Mouse (Mus musculus) liver, embryonic 16.5 days (tissue): ENCODE measurements at regions not wholly inside any gene's neighbourhood (a gene's known extent, or its start where the extent isn't known, plus 50 kb on each side); places are given as distances from the start of the nearest gene placed in this dataset.

Experiments
- ATAC-seq: fragments of 200-750 bp; cut with Nextera tagmentation; 2 replicates; pipeline ENCODE4 v1.8.0; 2017; ENCODE audit warnings: low read depth, mild to moderate bottlenecking, moderate number of reproducible peaks, moderate library complexity
- H3K27ac ChIP-seq: fragments of 300-500 bp; sonication (generic); 2 replicates; pipeline ENCODE4 v1.5.1; 2014; ENCODE audit warnings: mild to moderate bottlenecking, low read length
- H3K27me3 ChIP-seq: fragments of 300-500 bp; sonication (generic); 2 replicates; pipeline ENCODE4 v1.6.1; 2014; ENCODE audit warnings: low read depth, low read length, mixed read lengths; ENCODE audit not compliant: control insufficient read depth, insufficient read depth
- H3K36me3 ChIP-seq: fragments of 300-500 bp; sonication (generic); 2 replicates; pipeline ENCODE4 v1.6.1; 2014; ENCODE audit warnings: mild to moderate bottlenecking; ENCODE audit not compliant: control insufficient read depth, insufficient read depth
- H3K4me1 ChIP-seq: fragments of 300-500 bp; sonication (generic); 2 replicates; pipeline ENCODE4 v1.6.1; 2014; ENCODE audit warnings: low read depth, low read length, mixed read lengths; ENCODE audit not compliant: control insufficient read depth
- H3K4me2 ChIP-seq: fragments of 300-500 bp; sonication (generic); 2 replicates; pipeline ENCODE4 v1.6.1; 2014; ENCODE audit warnings: low read depth, low read length, mixed read lengths
- H3K4me3 ChIP-seq: fragments of 300-500 bp; sonication (generic); 2 replicates; pipeline ENCODE4 v1.5.1; 2014; ENCODE audit warnings: low read depth, mild to moderate bottlenecking, low read length
- H3K9ac ChIP-seq: fragments of 300-500 bp; sonication (generic); 2 replicates; pipeline ENCODE4 v1.6.1; 2014; ENCODE audit warnings: low read depth, low read length
- H3K9me3 ChIP-seq: fragments of 300-500 bp; sonication (generic); replicated peaks from 2 replicates; pipeline ENCODE4 v1.6.1; 2016; ENCODE audit warnings: low read length; ENCODE audit not compliant: control insufficient read depth
- WGBS: fragments of 180-500 bp; shearing (Covaris S2); extraction: QIAGEN DNeasy Blood & Tissue Kit; methylation state at CpG from one replicate; pipeline ENCODE4 v1.1.7; 2014; ENCODE audit not compliant: insufficient replicate concordance; 5-methylcytosine and 5-hydroxymethylcytosine counted together

DNA sequence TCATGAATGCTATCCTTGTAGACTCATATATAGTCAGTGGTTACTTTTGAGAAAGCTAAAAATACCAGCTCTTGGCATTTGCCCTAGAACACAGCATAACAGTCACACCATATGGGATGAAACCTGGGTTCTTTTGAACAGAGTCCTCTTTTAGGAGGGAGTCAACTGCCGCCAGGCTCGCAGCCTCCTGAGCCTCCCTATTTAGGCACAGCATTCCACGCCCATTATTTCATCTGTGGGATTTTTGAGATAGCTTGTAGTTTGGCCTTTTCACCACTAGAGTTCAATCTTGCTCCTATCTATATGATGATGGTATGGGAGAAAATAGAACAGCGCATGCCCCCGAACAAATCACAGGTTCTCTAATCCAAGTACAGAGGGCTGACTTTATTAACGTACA lies 100.4 kb downstream of the Kbtbd8 start:
- H3K4me3 ChIP-seq: no peak overlapping the region
- H3K9me3 ChIP-seq: no peaks in the 10 kb centered on the region
- H3K9ac ChIP-seq: no peak overlapping the region
- no peaks in the 10 kb centered on the region for H3K36me3 ChIP-seq
- H3K4me1 ChIP-seq: no peaks in the 10 kb centered on the region
- H3K27ac ChIP-seq: no peak overlapping the region
- 49% methylated on average over 6 of the region's 6 CpGs for WGBS
- ATAC-seq: no peak
- no peak overlapping the region for H3K4me2 ChIP-seq
- H3K27me3 ChIP-seq: no peaks in the 10 kb centered on the region

- Histone ChIP-seq H3K4me2 (no peak overlapping the region), H3K9me3 (no peaks in the 10 kb centered on the region), H3K9ac (no peak overlapping the region), H3K27ac (no peak overlapping the region), H3K36me3 (no peaks in the 10 kb centered on the region), H3K4me3 (no peak overlapping the region), H3K4me1 (no peaks in the 10 kb centered on the region), H3K27me3 (no peaks in the 10 kb centered on the region)
- 42% methylated on average over 3 of the region's 3 CpGs for WGBS
- no peak for ATAC-seq
Measured at GRCm38 (mm10) chr6:95218830-95219229, 101.8 kb downstream of the Kbtbd8 start.

DNA sequence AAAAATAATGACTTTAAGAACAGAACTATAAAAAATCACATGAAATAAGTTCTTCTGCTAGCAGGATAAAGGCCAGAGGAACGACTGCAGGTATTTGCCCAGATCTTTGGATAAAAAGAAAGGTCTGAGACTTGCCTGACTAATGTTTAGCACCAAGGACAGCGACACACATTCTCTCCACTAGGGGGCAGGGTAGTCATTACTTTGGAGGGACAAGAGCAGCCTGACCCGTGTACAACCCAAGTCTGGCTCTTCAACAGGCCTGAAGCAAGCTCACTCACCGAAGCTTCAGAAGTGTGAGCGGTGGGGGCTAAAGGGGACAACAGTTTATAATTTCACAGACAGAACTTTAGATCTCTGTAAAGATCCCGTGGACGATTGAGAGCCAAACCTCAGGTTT lies 98.4 kb upstream of the Gm10234 start:
- no peak for ATAC-seq
- 19% methylated on average over 7 of the region's 7 CpGs for WGBS

DNA sequence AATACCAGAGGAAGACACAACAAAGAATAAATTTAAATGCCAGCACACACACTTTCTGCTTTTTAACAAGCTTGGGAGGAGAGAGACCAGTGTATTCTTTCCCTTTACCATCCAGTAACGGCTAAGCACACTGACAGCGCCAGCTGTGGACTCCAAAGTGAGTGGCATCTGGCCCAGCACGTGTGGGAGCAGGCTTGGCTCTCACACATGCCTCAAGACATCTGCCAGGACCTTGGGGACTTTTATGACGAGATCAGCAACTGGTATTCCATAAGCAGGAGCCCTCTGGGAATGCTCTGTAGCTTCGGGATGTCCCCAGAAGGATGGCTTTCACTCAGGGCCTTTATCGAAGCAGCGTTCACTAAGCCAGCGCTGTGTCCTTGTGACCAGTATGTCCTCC lies 92.0 kb upstream of the Gm10234 start:
- H3K4me3 ChIP-seq: no peak overlapping the region
- 55% methylated on average over 8 of the region's 8 CpGs for WGBS
- ATAC-seq: no peak
- no peaks in the 10 kb centered on the region for H3K4me1 ChIP-seq
- no peak overlapping the region for H3K4me2 ChIP-seq
- H3K27ac ChIP-seq: no peak overlapping the region
- no peaks in the 10 kb centered on the region for H3K9me3 ChIP-seq
- H3K36me3 ChIP-seq: no peaks in the 10 kb centered on the region
- H3K9ac ChIP-seq: no peak overlapping the region
- no peaks in the 10 kb centered on the region for H3K27me3 ChIP-seq

More for the DNA sequence above, 98.4 kb upstream of the Gm10234 start:
- Histone ChIP-seq H3K4me2 (no peak overlapping the region), H3K9me3 (no peaks in the 10 kb centered on the region), H3K27me3 (no peaks in the 10 kb centered on the region), H3K4me3 (no peak overlapping the region), H3K27ac (no peak overlapping the region), H3K4me1 (no peaks in the 10 kb centered on the region), H3K9ac (no peak overlapping the region), H3K36me3 (no peaks in the 10 kb centered on the region)

- Histone ChIP-seq H3K9ac (no peak overlapping the region), H3K9me3 (no peaks in the 10 kb centered on the region), H3K4me2 (no peak overlapping the region), H3K27me3 (no peaks in the 10 kb centered on the region), H3K4me3 (no peak overlapping the region), H3K4me1 (no peaks in the 10 kb centered on the region), H3K36me3 (no peaks in the 10 kb centered on the region), H3K27ac (no peak overlapping the region)
- no peak for ATAC-seq
- 65% methylated on average over 13 of the region's 13 CpGs for WGBS
Measured at GRCm38 (mm10) chr6:95234712-95235111, 87.2 kb upstream of the Gm10234 start.

DNA sequence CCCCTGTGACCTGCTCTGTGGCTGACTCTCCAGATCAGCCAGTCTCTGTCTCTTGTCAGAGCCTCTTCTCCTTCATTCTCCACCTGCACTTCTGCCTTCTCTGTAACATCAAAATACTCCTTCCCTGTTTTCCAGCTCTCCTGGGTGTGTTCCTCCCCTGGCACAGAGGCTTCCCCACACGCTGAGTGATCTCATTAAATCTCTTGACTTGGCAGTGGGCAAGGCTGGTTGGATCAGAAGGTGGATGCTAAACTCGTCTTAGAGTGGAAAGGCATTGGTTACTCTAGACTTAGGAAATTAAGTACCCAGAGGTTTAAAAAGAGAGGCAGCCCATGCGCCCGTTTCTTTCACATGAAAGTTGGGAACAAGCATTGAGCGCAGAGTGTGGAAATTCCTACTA lies 78.3 kb upstream of the Gm10234 start:
- H3K27me3 ChIP-seq: no peaks in the 10 kb centered on the region

GRCm38 (mm10) chr6:95244911-95245310 lies 77.0 kb upstream of the Gm10234 start:
- Histone ChIP-seq H3K4me2 (no peak overlapping the region), H3K27ac (no peak overlapping the region), H3K36me3 (no peaks in the 10 kb centered on the region), H3K9ac (no peak overlapping the region), H3K4me1 (no peaks in the 10 kb centered on the region), H3K9me3 (no peaks in the 10 kb centered on the region), H3K4me3 (no peak overlapping the region), H3K27me3 (no peaks in the 10 kb centered on the region)
- 65% methylated on average over 7 of the region's 7 CpGs for WGBS
- no peak for ATAC-seq

More for the DNA sequence above, 78.3 kb upstream of the Gm10234 start:
- Histone ChIP-seq H3K27ac (no peak overlapping the region), H3K4me2 (no peak overlapping the region), H3K36me3 (no peaks in the 10 kb centered on the region), H3K4me3 (no peak overlapping the region), H3K4me1 (no peaks in the 10 kb centered on the region), H3K9ac (no peak overlapping the region), H3K9me3 (no peaks in the 10 kb centered on the region)
- 61% methylated on average over 5 of the region's 5 CpGs for WGBS
- ATAC-seq: no peak

DNA sequence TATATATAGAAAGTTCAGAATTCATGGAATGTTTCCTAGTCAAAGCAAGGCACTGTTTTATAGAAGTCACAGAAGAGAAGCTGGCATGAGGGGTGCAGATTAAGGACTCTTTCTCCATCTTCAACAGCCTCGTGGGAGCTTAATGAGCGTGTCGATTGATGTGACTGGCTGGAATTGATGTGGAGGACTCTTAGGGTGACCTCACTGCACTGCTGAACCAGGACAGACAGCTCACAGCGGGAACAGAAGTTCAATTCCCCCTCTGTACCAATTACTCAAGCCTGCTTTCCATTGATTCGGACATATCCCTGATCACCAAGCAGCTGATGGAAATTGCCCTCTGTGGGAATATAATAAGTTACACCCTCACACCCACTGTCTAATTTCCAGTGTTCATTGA lies 65.6 kb upstream of the Gm10234 start:
- no peaks in the 10 kb centered on the region for H3K4me1 ChIP-seq
- H3K4me2 ChIP-seq: no peak overlapping the region
- no peaks in the 10 kb centered on the region for H3K9me3 ChIP-seq
- H3K4me3 ChIP-seq: no peak overlapping the region
- WGBS: 55% methylated on average over 5 of the region's 5 CpGs
- no peak overlapping the region for H3K9ac ChIP-seq
- no peak overlapping the region for H3K27ac ChIP-seq
- no peaks in the 10 kb centered on the region for H3K36me3 ChIP-seq
- no peak for ATAC-seq
- no peaks in the 10 kb centered on the region for H3K27me3 ChIP-seq

DNA sequence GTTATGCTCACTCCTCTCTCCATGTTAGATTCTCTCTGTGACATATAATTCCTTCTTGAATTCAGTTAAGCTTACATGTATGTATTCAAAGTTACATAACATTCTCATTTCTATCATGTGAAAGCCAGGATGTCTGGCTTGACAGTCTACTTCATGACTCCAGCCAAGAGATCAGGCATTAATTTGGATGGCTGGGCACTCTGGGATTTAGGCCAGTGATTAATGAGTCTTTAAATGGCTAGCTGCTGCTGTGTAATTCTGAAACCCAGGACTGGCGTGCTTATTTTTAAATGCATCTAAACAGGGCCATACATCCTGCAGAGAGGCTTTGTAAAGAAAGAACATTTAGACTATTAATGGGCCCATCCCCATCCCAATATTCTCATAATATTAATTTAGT lies 60.9 kb upstream of the Gm10234 start:
- Histone ChIP-seq H3K4me3 (no peak overlapping the region), H3K27ac (no peak overlapping the region), H3K9ac (no peak overlapping the region), H3K4me2 (no peak overlapping the region), H3K36me3 (no peaks in the 10 kb centered on the region), H3K27me3 (no peaks in the 10 kb centered on the region), H3K4me1 (no peaks in the 10 kb centered on the region), H3K9me3 (no peaks in the 10 kb centered on the region)
- no peak for ATAC-seq
- 53% methylated on average over 1 of the region's 1 CpGs for WGBS
